Mouse (Mus musculus): ENCODE data around the gene Ano10. TPM values are rescaled to one million over a fixed set of nuclear protein-coding genes. Genes with fewer than 3 reads are reported as not detected.

Gene Ano10
- polyA plus RNA-seq, 1 experiment from 2014 or later: 46.1 TPM

DNA sequence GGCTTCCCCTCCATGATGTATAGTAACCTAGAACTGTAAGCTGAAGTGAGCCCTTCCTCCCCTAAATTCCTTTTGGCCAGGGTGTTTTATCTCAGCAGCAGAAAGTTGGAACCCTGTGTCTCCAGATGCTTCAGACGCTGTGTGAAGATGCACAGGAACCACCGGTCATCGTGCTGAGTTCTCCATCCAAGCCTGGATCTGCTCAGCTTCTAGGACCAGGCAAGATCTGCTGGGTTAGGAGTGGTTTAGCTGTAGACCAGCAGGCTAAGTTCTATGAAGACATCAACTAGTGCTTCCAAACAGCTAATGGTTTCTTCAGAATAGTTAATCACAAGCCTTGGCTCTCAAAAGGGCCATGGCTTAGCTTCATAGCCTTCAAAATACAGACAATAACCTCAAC lies 6.7 kb downstream of the Ano10 start:
- Histone ChIP-seq H3K4me2 (no peak overlapping the region), H3K36me3 (no peaks in the 10 kb centered on the region), H3K27ac (no peak overlapping the region), H3K27me3 (no peaks in the 10 kb centered on the region), H3K4me1 (peaks cover 10% of the 10 kb centered on the region; the same call in 1 of the 2 replicates), H3K9ac (no peak overlapping the region), H3K9me3 (no peaks in the 10 kb centered on the region), H3K4me3 (no peak overlapping the region)
- WGBS: 95% methylated on average over 3 of the region's 3 CpGs
- ATAC-seq (ENCODE audit: insufficient number of reproducible peaks, low FRiP score, low TSS enrichment, low read depth): no peak

DNA sequence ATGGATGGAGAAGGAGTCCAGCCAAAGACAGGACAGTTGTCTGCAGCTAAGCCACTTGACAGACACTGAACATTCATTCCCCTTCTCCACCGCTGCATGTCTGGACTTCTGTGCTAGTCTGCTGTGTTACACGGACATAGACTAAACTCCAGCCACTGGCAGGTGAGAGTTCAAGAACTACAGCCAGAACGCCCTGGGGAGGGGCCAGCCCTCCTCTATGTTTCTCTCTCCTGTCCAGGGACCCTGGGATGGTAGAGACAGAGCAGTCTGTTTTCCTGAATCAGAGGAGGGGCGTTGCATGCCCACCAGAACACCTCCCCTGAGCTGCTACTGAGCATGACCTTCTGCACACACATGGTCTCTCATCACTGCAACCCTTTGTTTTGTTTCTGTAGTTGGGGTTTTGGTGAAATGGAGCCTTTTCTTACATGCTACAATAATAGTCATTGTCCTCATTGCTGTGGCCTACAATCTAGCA lies 8.4 kb downstream of the Ano10 start:
- Histone ChIP-seq H3K27me3 (no peaks in the 10 kb centered on the region), H3K4me3 (no peak overlapping the region), H3K4me2 (no peak overlapping the region), H3K4me1 (peaks cover 7% of the 10 kb centered on the region; the same call in 1 of the 2 replicates), H3K36me3 (peaks cover 3% of the 10 kb centered on the region; the same call in 1 of the 2 replicates), H3K9me3 (no peaks in the 10 kb centered on the region), H3K27ac (no peak overlapping the region), H3K9ac (no peak overlapping the region)
- 36% methylated on average over 4 of the region's 4 CpGs for WGBS
- no peak for ATAC-seq (ENCODE audit: insufficient number of reproducible peaks, low FRiP score, low TSS enrichment, low read depth)

- peaks cover 2% of the 10 kb centered on the region; the same call in 1 of the 2 replicates for H3K4me1 ChIP-seq
- no peaks in the 10 kb centered on the region for H3K27me3 ChIP-seq
- H3K36me3 ChIP-seq: peaks cover 3% of the 10 kb centered on the region; the same call in 1 of the 2 replicates
- no peaks in the 10 kb centered on the region for H3K9me3 ChIP-seq
- H3K9ac ChIP-seq: no peak overlapping the region
- H3K4me2 ChIP-seq: no peak overlapping the region
- 27% methylated on average over 4 of the region's 11 CpGs for WGBS
- no peak overlapping the region for H3K4me3 ChIP-seq
- no peak overlapping the region for H3K27ac ChIP-seq
- no peak for ATAC-seq (ENCODE audit: insufficient number of reproducible peaks, low FRiP score, low TSS enrichment, low read depth)
These were observed 8.9 kb downstream of the Ano10 start for GRCm38 (mm10) chr9:122285146-122285832.

GRCm38 (mm10) chr9:122284696-122285095 lies 9.5 kb downstream of the Ano10 start:
- Histone ChIP-seq H3K9ac (no peak overlapping the region), H3K4me2 (no peak overlapping the region), H3K36me3 (peaks cover 3% of the 10 kb centered on the region; the same call in 1 of the 2 replicates), H3K9me3 (no peaks in the 10 kb centered on the region), H3K4me3 (no peak overlapping the region), H3K27ac (no peak overlapping the region), H3K4me1 (no peaks in the 10 kb centered on the region), H3K27me3 (no peaks in the 10 kb centered on the region)
- 53% methylated on average over 2 of the region's 2 CpGs for WGBS
- ATAC-seq (ENCODE audit: insufficient number of reproducible peaks, low FRiP score, low TSS enrichment, low read depth): no peak

DNA sequence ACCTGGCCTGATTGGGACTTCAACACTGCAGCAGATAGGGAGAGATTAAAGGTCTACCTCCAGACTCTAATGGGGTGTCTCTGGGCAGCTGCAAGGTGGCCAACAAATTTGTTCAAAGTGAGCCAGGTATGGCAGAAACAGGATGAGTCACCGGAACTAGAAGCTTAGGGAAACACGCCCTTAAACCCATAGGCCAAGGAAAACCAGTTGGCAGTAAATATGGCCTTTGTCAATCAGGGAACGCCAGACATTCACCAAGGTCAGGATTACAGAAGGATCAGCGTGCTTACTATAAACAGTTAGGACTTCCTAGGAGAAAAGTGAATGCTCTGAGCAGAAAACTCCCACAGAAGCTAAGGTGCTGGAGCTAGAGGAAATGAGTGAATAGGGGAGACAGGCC lies 13.2 kb downstream of the Ano10 start:
- Histone ChIP-seq H3K4me3 (no peak overlapping the region), H3K4me2 (no peak overlapping the region), H3K9me3 (no peaks in the 10 kb centered on the region), H3K27me3 (no peaks in the 10 kb centered on the region), H3K4me1 (no peaks in the 10 kb centered on the region), H3K27ac (no peak overlapping the region), H3K36me3 (peaks cover 11% of the 10 kb centered on the region; the same call in 1 of the 2 replicates), H3K9ac (no peak overlapping the region)
- 85% methylated on average over 4 of the region's 4 CpGs for whole genome bisulfite sequencing
- no peak for ATAC-seq (ENCODE audit: insufficient number of reproducible peaks, low FRiP score, low TSS enrichment, low read depth)

DNA sequence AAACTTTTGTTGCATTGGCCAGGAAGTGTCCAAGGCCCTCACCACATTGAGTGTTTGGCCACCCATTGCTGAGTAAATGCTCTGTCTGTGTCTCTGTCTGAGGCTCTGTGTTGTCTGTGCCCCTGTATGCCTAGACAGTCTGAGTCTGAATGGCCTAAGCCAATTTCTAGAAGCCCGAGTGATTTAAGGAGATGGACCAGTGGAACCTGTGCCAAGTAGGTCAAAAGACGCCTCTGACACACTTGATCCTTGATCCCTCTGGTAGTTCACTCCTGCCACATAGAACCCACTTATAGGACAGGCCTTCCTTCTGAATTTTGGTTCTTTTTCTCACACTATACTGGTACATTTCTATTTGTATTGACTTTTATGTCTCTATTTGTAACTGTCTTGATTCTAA lies 17.6 kb downstream of the Ano10 start:
- no peak overlapping the region for H3K9ac ChIP-seq
- no peak for ATAC-seq (ENCODE audit: insufficient number of reproducible peaks, low FRiP score, low TSS enrichment, low read depth)
- peaks cover 36% of the 10 kb centered on the region for H3K36me3 ChIP-seq
- H3K27ac ChIP-seq: no peak overlapping the region
- no peak overlapping the region for H3K4me3 ChIP-seq
- no peaks in the 10 kb centered on the region for H3K9me3 ChIP-seq
- 97% methylated on average over 2 of the region's 2 CpGs for WGBS
- no peaks in the 10 kb centered on the region for H3K4me1 ChIP-seq
- no peaks in the 10 kb centered on the region for H3K27me3 ChIP-seq
- H3K4me2 ChIP-seq: no peak overlapping the region

- Histone ChIP-seq H3K27me3 (no peaks in the 10 kb centered on the region), H3K36me3 (peaks cover 36% of the 10 kb centered on the region), H3K4me1 (no peaks in the 10 kb centered on the region), H3K9ac (no peak overlapping the region), H3K4me2 (no peak overlapping the region), H3K9me3 (no peaks in the 10 kb centered on the region), H3K4me3 (no peak overlapping the region), H3K27ac (no peak overlapping the region)
- no peak for ATAC-seq (ENCODE audit: insufficient number of reproducible peaks, low FRiP score, low TSS enrichment, low read depth)
- WGBS: 76% methylated on average over 4 of the region's 4 CpGs
These were observed 18.1 kb downstream of the Ano10 start for GRCm38 (mm10) chr9:122276134-122276533.

DNA sequence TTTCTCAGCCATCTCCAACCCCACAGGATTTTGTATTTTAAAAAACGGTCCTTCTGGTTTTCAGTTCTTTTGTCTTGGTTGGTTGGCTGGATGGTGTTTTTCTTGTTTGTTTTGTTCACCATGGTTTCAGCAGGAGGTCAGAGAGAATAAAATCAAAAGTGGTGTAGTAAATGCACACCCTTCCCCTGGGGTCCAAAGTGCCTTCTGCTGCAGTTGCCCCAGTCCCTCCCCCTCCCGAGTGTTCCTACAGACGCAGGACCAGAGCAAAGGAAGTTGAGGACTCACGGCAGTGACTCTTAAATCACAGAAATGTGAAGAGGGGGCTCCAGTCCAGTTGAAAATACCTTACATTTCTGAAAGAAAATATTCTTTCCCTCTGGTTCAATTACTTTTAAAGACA lies 19.9 kb downstream of the Ano10 start:
- Histone ChIP-seq H3K4me3 (no peak overlapping the region), H3K27ac (no peak overlapping the region), H3K4me2 (no peak overlapping the region), H3K36me3 (peaks cover 36% of the 10 kb centered on the region), H3K9me3 (no peaks in the 10 kb centered on the region), H3K4me1 (no peaks in the 10 kb centered on the region), H3K9ac (no peak overlapping the region), H3K27me3 (no peaks in the 10 kb centered on the region)
- 65% methylated on average over 4 of the region's 4 CpGs for whole genome bisulfite sequencing
- ATAC-seq (ENCODE audit: insufficient number of reproducible peaks, low FRiP score, low TSS enrichment, low read depth): no peak

DNA sequence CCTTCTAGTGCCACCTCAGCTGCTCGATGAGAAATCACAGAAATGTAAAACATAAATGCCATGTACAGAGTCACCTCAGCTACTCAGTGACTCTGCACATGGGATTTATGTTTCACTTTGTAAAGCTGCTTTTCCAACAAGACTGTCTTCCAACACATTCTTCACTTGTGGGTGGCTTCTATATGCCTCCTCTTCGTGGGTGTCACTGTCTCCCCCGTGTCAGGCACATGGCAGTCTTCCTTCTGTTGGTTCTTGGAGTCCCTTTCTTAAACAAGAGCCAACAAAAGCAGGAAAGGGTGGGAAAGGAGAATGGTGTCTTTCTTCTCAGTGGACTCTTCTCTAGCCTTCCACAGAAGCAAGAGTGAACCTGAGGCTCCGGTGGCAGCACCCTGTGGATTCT lies 20.3 kb downstream of the Ano10 start:
- peaks cover 36% of the 10 kb centered on the region for H3K36me3 ChIP-seq
- H3K9me3 ChIP-seq: no peaks in the 10 kb centered on the region
- no peak overlapping the region for H3K4me3 ChIP-seq
- H3K27me3 ChIP-seq: no peaks in the 10 kb centered on the region
- no peak overlapping the region for H3K27ac ChIP-seq
- H3K9ac ChIP-seq: no peak overlapping the region
- WGBS: 87% methylated on average over 4 of the region's 4 CpGs
- H3K4me2 ChIP-seq: no peak overlapping the region
- ATAC-seq (ENCODE audit: insufficient number of reproducible peaks, low FRiP score, low TSS enrichment, low read depth): no peak
- H3K4me1 ChIP-seq: no peaks in the 10 kb centered on the region

GRCm38 (mm10) chr9:122271866-122272265 lies 22.4 kb downstream of the Ano10 start:
- WGBS: 56% methylated on average over 4 of the region's 4 CpGs
- Histone ChIP-seq H3K27me3 (no peaks in the 10 kb centered on the region), H3K9me3 (no peaks in the 10 kb centered on the region), H3K27ac (no peak overlapping the region), H3K4me3 (no peak overlapping the region), H3K36me3 (peaks cover 46% of the 10 kb centered on the region), H3K9ac (no peak overlapping the region), H3K4me1 (no peaks in the 10 kb centered on the region), H3K4me2 (no peak overlapping the region)
- ATAC-seq (ENCODE audit: insufficient number of reproducible peaks, low FRiP score, low TSS enrichment, low read depth): no peak

- H3K4me2 ChIP-seq: no peak overlapping the region
- 82% methylated on average over 3 of the region's 3 CpGs for WGBS
- no peak for ATAC-seq (ENCODE audit: insufficient number of reproducible peaks, low FRiP score, low TSS enrichment, low read depth)
These were observed 22.9 kb downstream of the Ano10 start for GRCm38 (mm10) chr9:122271318-122271717.

GRCm38 (mm10) chr9:122270913-122271312 lies 23.3 kb downstream of the Ano10 start:
- no peak for ATAC-seq (ENCODE audit: insufficient number of reproducible peaks, low FRiP score, low TSS enrichment, low read depth)
- Histone ChIP-seq H3K36me3 (peaks cover 49% of the 10 kb centered on the region), H3K4me1 (no peaks in the 10 kb centered on the region), H3K4me3 (no peak overlapping the region), H3K27me3 (no peaks in the 10 kb centered on the region), H3K27ac (no peak overlapping the region), H3K9ac (no peak overlapping the region), H3K4me2 (no peak overlapping the region), H3K9me3 (no peaks in the 10 kb centered on the region)
- WGBS: 66% methylated on average over 10 of the region's 10 CpGs

More at GRCm38 (mm10) chr9:122271318-122271717, 22.9 kb downstream of the Ano10 start:
- Histone ChIP-seq H3K9ac (no peak overlapping the region), H3K4me1 (no peaks in the 10 kb centered on the region), H3K27me3 (no peaks in the 10 kb centered on the region), H3K36me3 (peaks cover 47% of the 10 kb centered on the region), H3K4me3 (no peak overlapping the region), H3K27ac (no peak overlapping the region), H3K9me3 (no peaks in the 10 kb centered on the region)
